Comparison of ENCODE assay signal across 18 mouse cellular contexts in genomic region chr11:54996176-54996575, GRCm38 (mm10). TPM values are rescaled to one million over a fixed set of nuclear protein-coding genes. Genes with fewer than 3 reads are reported as not detected.
A peak's percentile ranks its signal among the peaks of the same experiment; 100 is the strongest.
DNase-seq lines count a peak whose midpoint lies in the region; ATAC-seq lines count a peak whose summit lies in the region.
"Had no signal": no experiment of that assay in that cellular context is flagged by ENCODE, and none has a peak within 500 bp of the region (broad histone marks: within the 10 kb centered on the region; RNA-seq: fewer than 3 reads in every experiment).

No protein-coding gene starts in this region.

- H3K4me3 ChIP-seq in limb, embryonic 15.5 days: no peak overlapping the region
- no peak overlapping the region for H3K4me3 ChIP-seq in limb, embryonic 10.5 days
- H3K4me3 ChIP-seq: heart, embryonic 10.5 days; left cerebral cortex, adult 2 months; limb, embryonic 13.5 days; liver, embryonic 15.5 days had no signal

- 63% methylated on average over 7 of the region's 7 CpGs for WGBS in limb, embryonic 15.5 days
- WGBS in limb, embryonic 10.5 days: 73% methylated on average over 7 of the region's 7 CpGs

- H3K9me3 ChIP-seq in limb, embryonic 15.5 days: no peaks in the 10 kb centered on the region
- no peaks in the 10 kb centered on the region for H3K9me3 ChIP-seq in limb, embryonic 10.5 days (replicated peaks)
- H3K9me3 ChIP-seq: liver, embryonic 15.5 days had no signal

- no peaks in the 10 kb centered on the region for H3K27me3 ChIP-seq in limb, embryonic 15.5 days
- H3K27me3 ChIP-seq in limb, embryonic 10.5 days (ENCODE audit: low read depth, poor library complexity, severe bottlenecking): no peaks in the 10 kb centered on the region
- H3K27me3 ChIP-seq: limb, embryonic 13.5 days; liver, embryonic 15.5 days had no signal

- no peak overlapping the region for H3K9ac ChIP-seq in limb, embryonic 15.5 days
- H3K9ac ChIP-seq: limb, embryonic 13.5 days; liver, embryonic 15.5 days had no signal

- no peak overlapping the region for H3K4me2 ChIP-seq in limb, embryonic 15.5 days
- H3K4me2 ChIP-seq: limb, embryonic 13.5 days; liver, embryonic 15.5 days had no signal

- intact Hi-C loops in heart, postnatal 10 days (cut with DNase I): no loop called here

- ATAC-seq in limb, embryonic 15.5 days (ENCODE audit: insufficient number of reproducible peaks, low FRiP score, low TSS enrichment, low read depth): no peak
- no peak for ATAC-seq in megakaryocyte-erythroid progenitor cell, adult 5-6 weeks (replicated peaks; ENCODE audit: low FRiP score, low TSS enrichment, poor library complexity, severe bottlenecking)
- ATAC-seq: lung, postnatal 0 days; midbrain, embryonic 16.5 days had no signal

- 0 out of 2 replicates have a peak overlapping the region, but pooled peaks have one; percentile 0 for H3K27ac ChIP-seq in limb, embryonic 15.5 days
- no peak overlapping the region for H3K27ac ChIP-seq in limb, embryonic 10.5 days
- H3K27ac ChIP-seq: heart, embryonic 10.5 days; left cerebral cortex, adult 2 months; limb, embryonic 13.5 days; liver, embryonic 15.5 days; stomach, postnatal 0 days had no signal

- peak; percentile 93 for DNase-seq in heart, adult 11 months
- no peak for DNase-seq in heart, postnatal 10 days
- DNase-seq in limb, embryonic 10.5 days (ENCODE audit: low spot score): no peak
- peak; percentile 59 to 61 for DNase-seq in cerebellum, adult 18-20 months
- peak; percentile 55 to 59 for DNase-seq in cerebellum, postnatal 14 days
- DNase-seq: adrenal gland, postnatal 36 days; gastrocnemius, postnatal 14 days; heart, postnatal 36 days; thymus, postnatal 14 days had no signal

- H3K4me1 ChIP-seq in limb, embryonic 15.5 days: 0 out of 2 replicates have a peak, but pooled peaks cover 3% of the 10 kb centered on the region
- H3K4me1 ChIP-seq in limb, embryonic 10.5 days: peaks cover 8% of the 10 kb centered on the region; the same call in 1 of the 2 replicates
- H3K4me1 ChIP-seq: limb, embryonic 13.5 days; liver, embryonic 15.5 days had no signal

- H3K36me3 ChIP-seq in limb, embryonic 15.5 days: peaks cover 87% of the 10 kb centered on the region
- H3K36me3 ChIP-seq in limb, embryonic 10.5 days: peaks cover 41% of the 10 kb centered on the region

RNA-seq across cellular contexts. Expression of gene Tnip1, which starts 33.5 kb away (rescaled TPM):
- 10 to 100 TPM; 33.4 to 37.1 TPM for total RNA-seq in heart, postnatal 10 days (2021)
- 24.2 and 25.0 TPM in 2 replicates for polyA plus RNA-seq in limb, embryonic 15.5 days (2015; fragmentation: Nextera tagmentation; extraction: Ambion mirVana)
- polyA plus RNA-seq in limb, embryonic 10.5 days (2016; fragmentation: Nextera tagmentation; extraction: Ambion mirVana): 10.0 and 14.0 TPM in 2 replicates
- 16.7 and 17.8 TPM in 2 replicates for total RNA-seq in megakaryocyte-erythroid progenitor cell, adult 5-6 weeks (2014; fragmentation: Nextera tagmentation)
- total RNA-seq in megakaryocyte-erythroid progenitor cell, adult 5-6 weeks (2017): 12.5 and 12.8 TPM in 2 replicates

RNA-seq across cellular contexts. Expression of gene Anxa6, which starts 37.1 kb away (rescaled TPM):
- total RNA-seq in heart, postnatal 10 days (2021): 100 to 1,000 TPM; 319 to 333 TPM
- polyA plus RNA-seq in limb, embryonic 15.5 days (2015; fragmentation: Nextera tagmentation; extraction: Ambion mirVana): 380 and 403 TPM in 2 replicates
- 53.5 and 69.1 TPM in 2 replicates for polyA plus RNA-seq in limb, embryonic 10.5 days (2016; fragmentation: Nextera tagmentation; extraction: Ambion mirVana)
- total RNA-seq in megakaryocyte-erythroid progenitor cell, adult 5-6 weeks (2014; fragmentation: Nextera tagmentation): 18.3 and 28.5 TPM in 2 replicates
- 25.3 and 26.7 TPM in 2 replicates for total RNA-seq in megakaryocyte-erythroid progenitor cell, adult 5-6 weeks (2017)

Comparison
In these comparisons a context has a peak if more than half of its experiments do, and no peak if none do; other contexts are left out.
1. DNase-seq: peak in heart, adult 11 months (single experiment), cerebellum, adult 18-20 months (2 of 2) and cerebellum, postnatal 14 days (2 of 2); none in heart, postnatal 10 days (0 of 2) and limb, embryonic 10.5 days (single experiment).
2. RNA of gene Anxa6, which starts 37.1 kb away (total RNA-seq): 319 to 333 TPM in heart, postnatal 10 days; 18.3 to 28.5 TPM in megakaryocyte-erythroid progenitor cell, adult 5-6 weeks; every median in the first group is over 10 times any median in the second.